Mouse (Mus musculus): ENCODE data around the gene Gm10518. TPM values are rescaled to one million over a fixed set of nuclear protein-coding genes. Genes with fewer than 3 reads are reported as not detected.
A peak's percentile ranks its signal among the peaks of the same experiment; 100 is the strongest.

Gm10518 gene
- total RNA-seq, 2 experiments from 2014 or later: not detected

- no peak for DNase-seq
Observed at GRCm38 (mm10) chr1:179835753-179836425, 32.7 kb downstream of the Gm10518 start.

DNA sequence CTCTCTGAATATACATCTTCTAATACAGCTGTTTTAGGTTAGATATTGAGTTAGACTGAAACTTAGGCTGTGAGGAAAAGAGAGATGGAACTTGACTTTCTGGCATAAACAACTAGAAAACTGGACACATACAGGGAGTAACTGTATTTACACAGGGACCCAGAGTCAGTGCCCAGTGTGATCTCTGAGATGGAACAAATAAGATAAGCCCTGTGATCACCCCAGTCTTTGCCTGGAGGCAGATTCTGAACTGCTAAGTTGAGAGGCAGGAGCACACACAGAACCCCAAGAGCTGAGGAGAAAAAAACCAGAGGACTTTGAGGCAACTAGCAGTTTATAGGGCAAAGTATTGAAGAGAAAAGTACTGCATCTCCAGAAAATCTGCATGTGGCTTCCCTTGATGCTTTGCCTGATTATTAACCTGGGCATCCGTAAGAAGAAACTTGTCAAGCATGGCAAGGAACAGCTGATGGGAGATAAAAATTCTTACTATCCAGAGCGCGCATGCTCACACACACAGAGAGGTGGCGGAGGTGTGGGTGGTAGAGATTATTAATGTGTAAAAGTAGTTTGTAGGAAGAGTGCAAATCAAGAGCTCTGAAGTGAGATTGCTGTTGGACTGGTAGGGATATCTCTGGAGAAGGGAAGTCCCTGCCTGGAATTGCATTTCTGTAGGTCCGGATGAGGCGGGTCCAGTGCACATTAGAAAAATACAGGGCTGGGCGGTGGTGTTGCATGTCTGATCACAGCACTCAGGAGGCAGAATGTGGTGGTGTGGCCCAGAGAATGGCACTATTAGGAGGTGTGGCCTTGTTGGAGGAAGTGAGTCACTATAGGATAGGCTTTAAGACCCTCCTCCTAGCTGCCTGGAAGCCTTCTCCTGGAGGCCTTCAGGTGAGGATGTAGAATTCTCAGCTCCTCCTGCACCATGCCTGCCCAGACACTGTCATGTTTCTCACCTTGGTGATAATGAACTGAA lies 33.5 kb downstream of the Gm10518 start:
- no peak for DNase-seq

- DNase-seq: peak; percentile 44 to 70
Observed at GRCm38 (mm10) chr1:179842568-179842967, 39.4 kb downstream of the Gm10518 start.

DNA sequence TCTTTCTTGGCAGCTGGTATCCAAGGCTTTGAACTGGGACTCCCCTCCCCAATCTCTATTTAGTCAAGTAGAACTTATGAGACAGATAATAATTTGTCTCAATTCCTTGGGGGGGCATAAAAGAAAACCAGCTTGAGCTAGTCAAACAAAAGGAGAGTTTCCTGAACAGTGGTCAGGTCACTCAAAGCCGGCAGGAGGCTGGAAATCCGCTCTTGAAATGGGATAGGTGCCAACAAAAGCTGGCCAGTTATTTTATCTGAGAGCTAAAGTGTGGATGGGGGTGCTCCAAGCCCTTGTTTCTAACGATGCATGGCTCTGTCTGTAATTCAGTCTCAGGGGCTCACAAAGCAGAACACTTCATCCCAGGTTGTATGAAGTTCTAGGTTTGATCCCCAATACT lies 40.8 kb downstream of the Gm10518 start:
- peak in 1 of 2 experiments; percentile 29 for DNase-seq

- peak; percentile 79 to 84 for DNase-seq
Observed at GRCm38 (mm10) chr1:179844894-179845293, 41.7 kb downstream of the Gm10518 start.

DNA sequence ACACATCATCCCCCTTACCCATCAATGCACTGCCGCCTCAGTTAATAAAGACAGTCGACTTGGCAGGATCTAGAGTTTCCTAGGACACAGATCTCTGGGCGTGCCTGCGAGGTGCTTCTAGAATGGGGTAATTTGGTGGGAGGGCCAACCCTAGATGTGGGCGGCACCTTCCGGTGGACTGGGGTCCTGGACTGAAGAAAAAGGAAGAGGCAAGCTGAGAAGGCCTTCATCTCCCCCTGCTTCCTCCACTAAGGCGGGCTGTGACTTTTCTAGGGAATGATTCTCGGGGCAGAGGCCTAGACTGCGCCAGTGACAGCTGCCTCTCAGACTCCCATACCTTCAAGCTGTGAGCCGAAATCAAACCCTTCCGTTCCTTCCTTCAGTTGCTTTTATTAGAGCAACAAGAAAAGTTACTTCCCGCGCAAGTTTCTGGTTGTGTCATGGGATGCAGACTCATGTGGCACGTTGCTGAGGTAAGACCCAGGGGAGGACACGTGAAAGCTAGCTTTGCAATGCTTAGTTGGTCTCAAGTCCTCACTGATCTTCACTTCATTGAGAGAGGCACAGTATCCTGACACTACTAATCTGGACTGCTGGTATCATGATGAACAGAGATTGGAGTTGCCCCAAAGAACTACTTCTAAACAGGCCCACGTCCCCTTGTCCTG lies 42.8 kb downstream of the Gm10518 start:
- DNase-seq: no peak

GRCm38 (mm10) chr1:179847173-179847572 lies 44.0 kb downstream of the Gm10518 start:
- no peak for DNase-seq

DNA sequence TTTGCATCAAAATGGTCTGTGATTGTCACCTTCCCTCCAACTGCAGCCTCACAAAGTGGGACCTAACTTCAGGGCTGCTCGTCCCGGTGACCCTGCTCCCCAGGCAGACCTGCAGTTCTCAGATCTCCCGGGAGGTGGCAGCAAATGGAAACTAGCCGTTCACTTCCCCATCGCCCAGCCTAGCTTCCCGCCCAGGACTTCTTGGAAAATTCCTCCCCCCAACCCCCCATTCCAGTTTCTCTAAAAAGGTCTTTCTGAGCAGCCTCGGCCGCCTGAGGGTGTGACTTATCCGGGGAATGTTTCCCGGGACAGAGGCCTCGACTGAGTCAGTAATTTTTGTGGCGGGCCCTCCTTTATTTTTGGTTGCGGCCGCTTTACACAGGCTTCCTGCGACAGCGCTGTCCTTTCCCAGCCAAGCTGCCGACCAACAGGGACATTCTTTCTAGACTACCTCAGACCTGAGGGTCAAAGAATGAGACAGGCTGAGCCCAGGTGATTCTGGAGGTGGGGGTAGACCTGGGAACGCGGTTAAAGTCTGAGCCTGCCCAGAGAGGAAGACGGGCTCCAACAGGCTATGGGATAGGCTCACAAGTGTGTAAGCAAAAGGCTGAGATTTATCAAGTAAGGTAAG lies 44.7 kb downstream of the Gm10518 start:
- peak; percentile 89 to 99 for DNase-seq

DNA sequence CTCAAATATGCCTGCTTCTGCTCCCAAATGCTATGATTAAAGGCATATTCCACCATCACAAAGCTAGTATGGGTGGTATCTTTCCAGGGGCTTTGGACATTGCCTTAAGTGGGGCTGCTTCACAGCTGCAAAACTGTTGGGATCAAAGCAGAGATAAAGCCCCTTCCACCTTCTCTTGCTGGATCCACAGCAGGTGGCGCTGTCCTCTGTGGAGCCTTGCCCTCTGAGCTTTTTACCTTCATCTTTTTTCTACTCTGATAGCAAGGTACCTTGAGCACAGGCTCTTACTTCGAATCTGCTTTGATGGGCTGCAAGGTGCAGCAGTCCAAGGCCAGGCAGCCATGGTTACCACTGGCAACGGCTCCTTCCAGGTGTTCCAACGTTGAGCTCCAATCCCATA lies 50.2 kb downstream of the Gm10518 start:
- no peak for DNase-seq

Other genes with a start within 250 kb of the Gm10518 start
- gene Sccpdh, start 135.2 kb upstream of the Gm10518 start, total RNA-seq (2021): 10 to 100 TPM; 53.2 to 62.1 TPM
- under 1 TPM; 0.35 to 0.49 TPM for gene Kif28, start 58.1 kb upstream of the Gm10518 start, total RNA-seq (2021)
- gene Ahctf1, start 304 bp downstream of the Gm10518 start, total RNA-seq (2021): 10 to 100 TPM; 14.6 to 19.1 TPM
- 10 to 100 TPM; 41.7 to 43.2 TPM for gene Cdc42bpa, start 157.1 kb downstream of the Gm10518 start, total RNA-seq (2021)